Mouse (Mus musculus) heart, postnatal 0 days (tissue): ENCODE results near the gene Slc26a1.

ENCODE experiments used
- CTCF ChIP-seq: IDR thresholded peaks from 2 replicates; pipeline ENCODE4 v1.5.1; 2016; ENCODE audit warnings: antibody characterized with exemption, control low read depth, low read depth
- EP300 ChIP-seq: IDR thresholded peaks from 2 replicates; pipeline ENCODE4 v1.6.1; 2016; ENCODE audit warnings: antibody characterized with exemption, low read depth

DNA sequence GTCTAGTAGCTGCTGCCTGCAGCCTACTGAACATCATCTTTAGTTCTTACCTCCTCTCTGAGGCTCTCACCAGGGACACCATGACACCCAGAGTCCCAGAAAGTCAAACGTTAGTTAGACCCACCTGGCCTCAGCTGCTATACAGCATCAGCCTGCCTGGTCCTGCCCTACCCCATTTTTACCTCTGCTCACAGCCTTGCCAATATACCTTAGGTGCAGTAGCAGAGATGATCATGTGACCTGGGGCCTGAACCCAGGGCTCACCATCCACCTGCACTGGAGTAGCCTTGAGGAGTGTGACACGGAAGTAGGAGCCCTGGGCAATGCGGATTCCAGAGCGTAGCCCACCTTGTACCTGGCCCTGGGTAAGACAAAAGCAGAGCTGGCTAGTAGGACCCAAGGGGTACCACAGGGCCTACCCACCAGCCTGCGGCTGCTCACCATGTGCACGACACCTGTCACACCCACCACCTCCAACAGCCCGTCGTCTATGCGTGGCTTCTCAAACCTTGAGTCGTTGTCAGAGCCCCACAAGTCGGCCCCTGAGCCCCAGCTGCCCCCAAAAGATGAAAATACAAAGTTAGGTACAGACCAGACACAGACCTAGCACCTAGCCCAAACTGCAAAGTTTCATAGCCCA lies 26.3 kb downstream of the Slc26a1 start:
- TF ChIP-seq CTCF = no peak
- TF ChIP-seq EP300 = no peak
